ENCODE assay signal across 8 mouse cellular contexts in the genomic region with DNA sequence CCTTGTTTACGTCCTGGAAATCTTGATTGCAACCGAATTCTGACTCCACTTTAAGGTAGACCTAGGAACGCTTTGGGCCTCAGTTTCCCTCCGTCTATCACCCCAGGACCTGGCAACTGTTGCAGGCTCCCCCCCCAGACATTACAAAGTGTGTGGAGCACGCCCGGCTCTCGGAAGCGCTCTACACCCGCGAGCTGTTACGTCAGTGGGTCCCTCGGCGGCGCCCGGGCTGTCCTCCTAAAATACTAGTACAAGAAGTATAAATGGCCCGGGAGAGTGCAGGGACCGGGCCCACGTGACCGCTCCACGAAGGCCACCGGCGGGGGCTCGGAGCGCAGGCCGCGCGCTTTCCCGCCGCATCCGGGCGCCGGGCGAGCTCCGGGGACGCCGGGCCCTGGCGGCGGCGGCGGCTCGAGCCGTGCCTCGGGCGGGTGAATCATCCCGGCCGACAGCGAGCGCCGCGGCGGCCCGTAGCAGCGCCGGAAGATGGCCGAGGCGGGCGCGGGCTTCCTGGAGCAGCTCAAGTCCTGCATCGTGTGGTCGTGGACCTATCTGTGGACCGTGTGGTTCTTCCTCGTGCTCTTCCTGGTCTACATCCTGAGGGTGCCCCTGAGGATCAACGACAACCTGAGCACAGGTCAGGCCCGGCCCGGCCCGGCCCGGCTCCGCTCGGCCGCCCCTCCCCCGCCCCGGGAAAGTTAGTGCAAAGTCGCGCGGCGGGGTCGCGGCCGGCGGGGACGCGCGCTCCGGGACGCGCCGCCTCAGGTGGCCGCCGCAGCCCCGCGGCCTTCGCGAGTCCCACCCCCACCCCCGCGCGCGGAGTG. TPM values are rescaled to one million over a fixed set of nuclear protein-coding genes. Genes with fewer than 3 reads are reported as not detected.
DNase-seq lines count a peak whose midpoint lies in the region; ATAC-seq and TF ChIP-seq lines count a peak whose summit lies in the region.

No protein-coding gene starts in this region.

- H3K9me3 ChIP-seq in ES-E14 (ENCODE audit: control insufficient read depth, insufficient read depth, low read depth, low read length), result no peaks in the 10 kb centered on the region
- H3K9me3 ChIP-seq in forebrain, embryonic 15.5 days, result no peaks in the 10 kb centered on the region
- no peaks in the 10 kb centered on the region for H3K9me3 ChIP-seq in lung, embryonic 14.5 days (ENCODE audit: low read depth, low read length)

- H3K9ac ChIP-seq in ES-E14 (ENCODE audit: insufficient read depth, low read depth, low read length, poor library complexity, severe bottlenecking), result peak overlapping the region; percentile 77
- H3K9ac ChIP-seq in forebrain, embryonic 15.5 days (replicated peaks), result peak overlapping the region; percentile 66
- peak overlapping the region; percentile 95 for H3K9ac ChIP-seq in lung, embryonic 14.5 days

- no peaks in the 10 kb centered on the region for H3K4me1 ChIP-seq in ES-E14 (ENCODE audit: control insufficient read depth in 2 of 2, insufficient read depth in 2 of 2, low read length in 2 of 2, poor library complexity in 1 of 2)
- H3K4me1 ChIP-seq in forebrain, embryonic 15.5 days, result peaks cover 22% of the 10 kb centered on the region
- H3K4me1 ChIP-seq in lung, embryonic 14.5 days (ENCODE audit: insufficient read depth), result peaks cover 3% of the 10 kb centered on the region; the same call in 1 of the 2 replicates

- no peak for TF ChIP-seq CTCF in lung, embryonic 14.5 days (IDR thresholded peaks at IDR 0.05; ENCODE audit: low read depth)

- ATAC-seq in forebrain, embryonic 15.5 days (replicated peaks), result peak; percentile 91
- ATAC-seq in lung, embryonic 14.5 days (ENCODE audit: insufficient read depth), result peak; percentile 85
- ATAC-seq in neutrophil, adult 5-6 weeks (ENCODE audit: extremely low read depth, insufficient number of reproducible peaks, low FRiP score, poor library complexity, severe bottlenecking), result peak; percentile 45; the same call in 1 of the 2 replicates

- WGBS in forebrain, embryonic 15.5 days, result under 1% methylated on average over 72 of the region's 97 CpGs
- under 1% methylated on average over 57 of the region's 97 CpGs for WGBS in lung, embryonic 14.5 days

- no peaks in the 10 kb centered on the region for H3K36me3 ChIP-seq in ES-E14 (ENCODE audit: control insufficient read depth, insufficient read depth, low read length, poor library complexity, severe bottlenecking)
- no peaks in the 10 kb centered on the region for H3K36me3 ChIP-seq in forebrain, embryonic 15.5 days
- peaks cover 15% of the 10 kb centered on the region; the same call in 1 of the 2 replicates for H3K36me3 ChIP-seq in lung, embryonic 14.5 days (ENCODE audit: insufficient read depth)

- intact Hi-C loops in heart, postnatal 25 days (cut with DNase I), result loop anchor here (2.0 to 5.0 kb wide), 2 partner anchors 57 to 59 kb away; a partner anchor contains a TSS

- peak overlapping the region; percentile 94 for H3K4me2 ChIP-seq in forebrain, embryonic 15.5 days (replicated peaks)
- H3K4me2 ChIP-seq in lung, embryonic 14.5 days, result peak overlapping the region; percentile 81

- H3K4me3 ChIP-seq in ES-E14 (ENCODE audit: insufficient read depth in 1 of 2, low read depth in 1 of 2, low read length in 2 of 2, poor library complexity in 1 of 2, severe bottlenecking in 1 of 2), result peak overlapping the region; percentile 70 to 89
- peak overlapping the region; percentile 74 for H3K4me3 ChIP-seq in forebrain, embryonic 15.5 days
- H3K4me3 ChIP-seq in lung, embryonic 14.5 days (ENCODE audit: low read depth, low read length), result peak overlapping the region; percentile 85

- no peak for DNase-seq in ES-E14 (ENCODE audit: low read depth, low spot score)
- peak; percentile 65 for DNase-seq in cerebellum, adult 11-12 months
- DNase-seq in heart, postnatal 25 days (ENCODE audit: low spot score), result peak; percentile 66
- peak; percentile 38 to 59 for DNase-seq in layer of hippocampus, adult 18-20 months (ENCODE audit: low spot score in 2 of 2)
- peak; percentile 84 for DNase-seq in lung, embryonic 14.5 days
- peak; percentile 32 to 47 for DNase-seq in thymus, adult 18-20 months

- H3K27me3 ChIP-seq in forebrain, embryonic 15.5 days, result no peaks in the 10 kb centered on the region
- no peaks in the 10 kb centered on the region for H3K27me3 ChIP-seq in lung, embryonic 14.5 days (ENCODE audit: insufficient read depth, low read length)

- in situ Hi-C loops in ES-E14 (cut with MboI; ENCODE audit: low sequenced_read_pairs in 2 of 2, unreplicated experiment in 2 of 2), result no loop called here

- H3K27ac ChIP-seq in ES-E14 (ENCODE audit: insufficient read depth, low read depth, low read length, poor library complexity, severe bottlenecking), result no peak overlapping the region
- H3K27ac ChIP-seq in forebrain, embryonic 15.5 days (replicated peaks), result peak overlapping the region; percentile 77
- H3K27ac ChIP-seq in lung, embryonic 14.5 days (ENCODE audit: low read depth), result peak overlapping the region; percentile 99

TF ChIP-seq in ES-E14, 5 proteins besides CTCF, POLR2A, EP300 and RAD21:
- TF ChIP-seq CHD2 (IDR thresholded peaks at IDR 0.05; ENCODE audit: low read depth, low read length) (no peak), HCFC1 (IDR thresholded peaks at IDR 0.05; ENCODE audit: borderline replicate concordance, insufficient read depth, low read length) (no peak), ZNF384 (IDR thresholded peaks at IDR 0.05; ENCODE audit: low read depth, low read length) (no peak), ZC3H11A (IDR thresholded peaks at IDR 0.05; ENCODE audit: borderline replicate concordance, low read depth, low read length) (no peak), MAFK (IDR thresholded peaks at IDR 0.05; ENCODE audit: insufficient read depth, low read depth, low read length) (no peak)

RNA-seq across cellular contexts. Expression of a gene that starts 1.2 kb away (rescaled TPM):
- total RNA-seq in ES-E14 (2012; rRNA removed), result 4.0 and 4.2 TPM in 2 replicates
- 61.3 and 68.2 TPM in 2 replicates for polyA plus RNA-seq in forebrain, embryonic 15.5 days (2015; fragmentation: Nextera tagmentation; extraction: Ambion mirVana)
- total RNA-seq in heart, postnatal 25 days (2021), result 10 to 100 TPM; 16.6 to 16.7 TPM
- total RNA-seq in layer of hippocampus, adult 18-20 months (2021), result 10 to 100 TPM; 47.4 to 47.7 TPM
- 44.0 and 48.7 TPM in 2 replicates for polyA plus RNA-seq in lung, embryonic 14.5 days (2014; fragmentation: Nextera tagmentation; extraction: Ambion mirVana)
- 9.0 and 10.9 TPM in 2 replicates for total RNA-seq in neutrophil, adult 5-6 weeks (2017)

RNA-seq across cellular contexts. Expression of a gene that starts 57.9 kb away (rescaled TPM):
- 44.6 and 73.4 TPM in 2 replicates for total RNA-seq in ES-E14 (2012; rRNA removed)
- 245 and 257 TPM in 2 replicates for polyA plus RNA-seq in forebrain, embryonic 15.5 days (2015; fragmentation: Nextera tagmentation; extraction: Ambion mirVana)
- 100 to 1,000 TPM; 141 to 158 TPM for total RNA-seq in heart, postnatal 25 days (2021)
- 100 to 1,000 TPM; 288 to 300 TPM for total RNA-seq in layer of hippocampus, adult 18-20 months (2021)
- 247 and 255 TPM in 2 replicates for polyA plus RNA-seq in lung, embryonic 14.5 days (2014; fragmentation: Nextera tagmentation; extraction: Ambion mirVana)
- total RNA-seq in neutrophil, adult 5-6 weeks (2017), result 326 and 336 TPM in 2 replicates
